9 mouse cellular contexts compared by ENCODE assay signal in the genomic region with DNA sequence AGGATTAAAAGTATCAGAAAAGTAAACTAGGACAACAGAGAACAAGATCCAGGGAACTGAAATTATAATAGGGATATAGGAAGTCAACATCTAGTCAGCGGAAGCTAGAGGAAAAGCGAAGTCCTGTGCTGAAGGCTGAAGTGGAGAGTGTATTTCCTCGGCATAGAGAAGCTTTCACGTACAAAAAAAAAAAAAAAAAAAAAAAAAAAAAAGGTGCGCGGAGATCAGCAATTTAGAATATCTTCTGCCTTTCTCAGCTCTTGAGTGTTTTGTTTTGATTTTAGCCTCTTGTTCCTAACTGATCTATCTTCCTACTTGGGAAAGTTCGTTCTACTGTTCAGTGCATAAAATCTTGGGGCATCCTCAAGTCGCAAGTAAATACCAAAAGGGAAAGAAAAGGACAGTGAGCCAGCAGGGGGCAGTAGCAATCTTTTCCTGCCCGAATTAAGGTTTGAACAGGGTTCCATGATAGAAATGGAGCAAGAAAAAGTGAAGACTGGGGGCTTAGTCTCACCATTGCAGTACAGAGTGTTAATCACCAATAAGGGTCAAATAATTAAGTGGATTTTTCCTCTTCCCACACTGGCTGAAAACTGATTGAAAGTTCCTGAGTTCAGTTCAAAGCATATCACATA. TPM values are rescaled to one million over a fixed set of nuclear protein-coding genes. Genes with fewer than 3 reads are reported as not detected.
DNase-seq lines count a peak whose midpoint lies in the region; ATAC-seq and TF ChIP-seq lines count a peak whose summit lies in the region.
"Had no signal": no experiment of that assay in that cellular context is flagged by ENCODE, and none has a peak within 500 bp of the region (broad histone marks: within the 10 kb centered on the region; RNA-seq: fewer than 3 reads in every experiment).

No protein-coding gene starts in this region.

- dilution Hi-C loops in CH12.LX (cut with MboI; ENCODE audit: extremely low pct_ligation_motif_present, extremely low pct_unique_long_range_greater_than_20kb, low sequenced_read_pairs) = no loop called here

- no peak for TF ChIP-seq EP300 in CH12.LX (IDR thresholded peaks at IDR 0.05; ENCODE audit: low read length)

- TF ChIP-seq CTCF in CH12.LX (conservative IDR thresholded peaks at IDR 0.05 in 1 of 2, IDR thresholded peaks at IDR 0.05 in 1 of 2; ENCODE audit: low read depth in 2 of 2, low read length in 2 of 2) = peak in 1 of 2 experiments; percentile 7; a peak in 1 of 4 replicates
- TF ChIP-seq CTCF in midbrain, postnatal 0 days (IDR thresholded peaks at IDR 0.05) = peak; percentile 78

- no peak overlapping the region for H3K27ac ChIP-seq in CH12.LX (ENCODE audit: insufficient read depth, low read depth)
- no peak overlapping the region for H3K27ac ChIP-seq in midbrain, postnatal 0 days (ENCODE audit: low read depth, low read length)

- DNase-seq in CH12.LX (ENCODE audit: extremely low read depth) (peak; percentile 21), ES-CJ7 (ENCODE audit: low read depth, low spot score) (peak; percentile 48)
- peak; percentile 58 to 72 for DNase-seq in cerebellum, postnatal 36 days
- DNase-seq in frontal cortex, postnatal 14 days (ENCODE audit: low spot score in 2 of 2) = peak; percentile 9 to 62
- DNase-seq in layer of hippocampus, postnatal 14 days (ENCODE audit: low spot score in 2 of 2) = peak; percentile 52 to 69
- DNase-seq in midbrain, postnatal 0 days (ENCODE audit: low spot score) = peak; percentile 69
- DNase-seq in urinary bladder, adult 2 months (ENCODE audit: low spot score) = no peak

- no peaks in the 10 kb centered on the region for H3K36me3 ChIP-seq in CH12.LX (replicated peaks in 1 of 2; ENCODE audit: control insufficient read depth in 1 of 2, insufficient read depth in 1 of 2, low read length in 1 of 2)
- no peaks in the 10 kb centered on the region for H3K36me3 ChIP-seq in midbrain, postnatal 0 days (ENCODE audit: insufficient read depth, low read length)

- H3K4me2 ChIP-seq in CH12.LX (ENCODE audit: insufficient read depth, low read depth, poor library complexity, severe bottlenecking) = no peak overlapping the region
- peak overlapping the region; percentile 52 for H3K4me2 ChIP-seq in midbrain, postnatal 0 days (ENCODE audit: low read depth, low read length, poor library complexity, severe bottlenecking)

- no peaks in the 10 kb centered on the region for H3K79me2 ChIP-seq in CH12.LX (replicated peaks; ENCODE audit: control insufficient read depth, extremely low read depth, insufficient read depth, poor library complexity, severe bottlenecking)

- in situ Hi-C loops in CH12.LX (cut with MboI; ENCODE audit: low pct_ligation_motif_present, low pct_unique_long_range_greater_than_20kb, low sequenced_read_pairs) = no loop called here

- no peaks in the 10 kb centered on the region for H3K4me1 ChIP-seq in CH12.LX (ENCODE audit: control insufficient read depth in 1 of 2, insufficient read depth in 2 of 2)
- H3K4me1 ChIP-seq in midbrain, postnatal 0 days (ENCODE audit: insufficient read depth, low read length) = no peaks in the 10 kb centered on the region

- ATAC-seq in midbrain, postnatal 0 days (ENCODE audit: low FRiP score) = no peak
- ATAC-seq in megakaryocyte progenitor cell, adult 5-6 weeks (replicated peaks; ENCODE audit: poor library complexity) = no peak

- WGBS in midbrain, postnatal 0 days = 14% methylated on average over 9 of the region's 9 CpGs

- no peak overlapping the region for H3K4me3 ChIP-seq in CH12.LX (replicated peaks in 1 of 3; ENCODE audit: low read depth in 2 of 3, low read length in 2 of 3, poor library complexity in 1 of 3)
- peak overlapping the region; percentile 39 for H3K4me3 ChIP-seq in midbrain, postnatal 0 days (ENCODE audit: low read depth, low read length)

- H3K9me3 ChIP-seq in CH12.LX (replicated peaks; ENCODE audit: low read length) = no peaks in the 10 kb centered on the region
- no peaks in the 10 kb centered on the region for H3K9me3 ChIP-seq in midbrain, postnatal 0 days (ENCODE audit: low read length)

- no peak for TF ChIP-seq POLR2A in CH12.LX (IDR thresholded peaks at IDR 0.05; ENCODE audit: low read depth, low read length)

- TF ChIP-seq RAD21 in CH12.LX (IDR thresholded peaks at IDR 0.05; ENCODE audit: low read depth, low read length) = no peak

- no peaks in the 10 kb centered on the region for H3K27me3 ChIP-seq in CH12.LX (replicated peaks)
- no peaks in the 10 kb centered on the region for H3K27me3 ChIP-seq in midbrain, postnatal 0 days (ENCODE audit: insufficient read depth, low read length)

- H3K9ac ChIP-seq in CH12.LX (ENCODE audit: insufficient read depth, low read depth) = no peak overlapping the region
- H3K9ac ChIP-seq in midbrain, postnatal 0 days (replicated peaks; ENCODE audit: low read length, poor library complexity, severe bottlenecking) = no peak overlapping the region

TF ChIP-seq in CH12.LX, 34 proteins besides CTCF, POLR2A, EP300 and RAD21:
- TF ChIP-seq USF1 (IDR thresholded peaks at IDR 0.05; ENCODE audit: low read depth, low read length) (no peak), IRF4 (IDR thresholded peaks at IDR 0.05; ENCODE audit: low read depth, low read length) (no peak), CHD2 (IDR thresholded peaks at IDR 0.05; ENCODE audit: low read length) (no peak), UBTF (IDR thresholded peaks at IDR 0.05; ENCODE audit: low read depth, low read length) (no peak), SMC3 (IDR thresholded peaks at IDR 0.05; ENCODE audit: low read depth, low read length) (no peak)

RNA-seq across cellular contexts. Expression of a gene that starts 0.6 kb away (rescaled TPM):
- total RNA-seq in CH12.LX (2012; rRNA removed) = not detected in 2 replicates
- total RNA-seq in CH12.LX (2014; rRNA removed) = not detected in 2 replicates
- polyA plus RNA-seq in CH12.LX (2012; ENCODE audit: insufficient read length, low read depth) = not detected in 2 replicates
- 10 to 100 TPM; 16.6 to 16.7 TPM for total RNA-seq in layer of hippocampus, postnatal 14 days (2021)
- 92.1 and 93.0 TPM in 2 replicates for total RNA-seq in midbrain, postnatal 0 days (2014; rRNA removed)
- 47.3 and 56.5 TPM in 2 replicates for polyA plus RNA-seq in midbrain, postnatal 0 days (2015; fragmentation: Nextera tagmentation; extraction: Ambion mirVana)
- not detected in 2 replicates for total RNA-seq in megakaryocyte progenitor cell, adult 5-6 weeks (2015)
- not detected in 2 replicates for total RNA-seq in megakaryocyte progenitor cell, adult 5-6 weeks (2017)
- polyA plus RNA-seq in urinary bladder, adult 2 months (2012; rRNA removed) = not detected in 2 replicates
- polyA plus RNA-seq: gonadal fat pad, adult 2 months had no signal

Comparison
In these comparisons a context has a peak if more than half of its experiments do, and no peak if none do; other contexts are left out.
1. RNA of a gene that starts 0.6 kb away (total RNA-seq): 92.1 to 93.0 TPM in midbrain, postnatal 0 days and 16.6 to 16.7 TPM in layer of hippocampus, postnatal 14 days; not detected in CH12.LX and not detected in megakaryocyte progenitor cell, adult 5-6 weeks; every median in the first group is over 10 times any median in the second.